Mouse (Mus musculus) induced T-regulatory cell, adult 2 months (primary cell): Measurements from ENCODE around the gene Cpeb1.
"Not testable (repeated sequence)": the region's sequence is repeated elsewhere in the genome, so short reads cannot be mapped to it uniquely, and the experiment has no call there.

Experiments used
- DNase-seq: peaks from one replicate; pipeline ENCODE4 v3.0.0-alpha.2; 2012; ENCODE audit warnings: low read depth

The Cpeb1 gene

GRCm38 (mm10) chr7:81455155-81455651, at the start of gene Cpeb1:
Cpeb1 (minus strand) TSS chr7:81455465.
- DNase-seq = no peak

GRCm38 (mm10) chr7:81501050-81501449, 45.8 kb upstream of the Cpeb1 start:
- no peak for DNase-seq

GRCm38 (mm10) chr7:81498181-81498580, 42.9 kb upstream of the Cpeb1 start, which contains the start of gene BC048679:
BC048679 (minus strand) TSS chr7:81498281.
- DNase-seq = no peak

GRCm38 (mm10) chr7:81497171-81497570, 41.9 kb upstream of the Cpeb1 start:
- DNase-seq = no peak

GRCm38 (mm10) chr7:81493331-81494021, 38.2 kb upstream of the Cpeb1 start, which contains the start of gene Ap3b2:
Ap3b2 (minus strand) TSS chr7:81493925.
- DNase-seq = peak; percentile 43

- DNase-seq = no peak
These were observed 37.4 kb upstream of the Cpeb1 start for GRCm38 (mm10) chr7:81492628-81493027.

- DNase-seq = no peak
These were observed 34.4 kb upstream of the Cpeb1 start for GRCm38 (mm10) chr7:81489649-81490048.

GRCm38 (mm10) chr7:81480800-81481199, 25.5 kb upstream of the Cpeb1 start:
- no peak for DNase-seq

- no peak for DNase-seq
These were observed 24.3 kb upstream of the Cpeb1 start for GRCm38 (mm10) chr7:81479531-81480090.

- DNase-seq = not testable (repeated sequence)
These were observed 23.0 kb upstream of the Cpeb1 start for GRCm38 (mm10) chr7:81478261-81478660.

- DNase-seq = no peak
These were observed 21.6 kb upstream of the Cpeb1 start for GRCm38 (mm10) chr7:81476833-81477232.

- DNase-seq = no peak
These were observed 20.0 kb upstream of the Cpeb1 start for GRCm38 (mm10) chr7:81475221-81475620.

GRCm38 (mm10) chr7:81464906-81465450, 9.7 kb upstream of the Cpeb1 start:
- DNase-seq = no peak

GRCm38 (mm10) chr7:81464116-81464515, 8.9 kb upstream of the Cpeb1 start:
- DNase-seq = peak; percentile 26

GRCm38 (mm10) chr7:81462815-81463214, 7.5 kb upstream of the Cpeb1 start:
- no peak for DNase-seq

GRCm38 (mm10) chr7:81454331-81455039, 780 bp downstream of the Cpeb1 start:
- DNase-seq = peak; percentile 12

- peak; percentile 13 for DNase-seq
These were observed 1.6 kb downstream of the Cpeb1 start for GRCm38 (mm10) chr7:81453443-81454274.

- DNase-seq = no peak
These were observed 2.3 kb downstream of the Cpeb1 start for GRCm38 (mm10) chr7:81452971-81453441.

- DNase-seq = peak; percentile 23
These were observed 56.3 kb downstream of the Cpeb1 start for GRCm38 (mm10) chr7:81398957-81399356.

- DNase-seq = no peak
These were observed 75.9 kb downstream of the Cpeb1 start for GRCm38 (mm10) chr7:81379363-81379762.

- DNase-seq = no peak
These were observed 82.8 kb downstream of the Cpeb1 start for GRCm38 (mm10) chr7:81372337-81372920.
